In genomic region chr10:90829394-90830267, GRCm38 (mm10) we compare ENCODE assay signal across 7 mouse cellular contexts.
DNase-seq lines count a peak whose midpoint lies in the region; ATAC-seq and TF ChIP-seq lines count a peak whose summit lies in the region.

No protein-coding gene starts in this region.

- 0 out of 2 replicates have a peak, but pooled peaks cover 2% of the 10 kb centered on the region for H3K27me3 ChIP-seq in thymus, adult 2 months (ENCODE audit: control insufficient read depth, insufficient read depth, low read length)
- H3K27me3 ChIP-seq in hindbrain, embryonic 10.5 days (ENCODE audit: insufficient read depth, poor library complexity, severe bottlenecking) = peaks cover 65% of the 10 kb centered on the region
- H3K27me3 ChIP-seq in limb, embryonic 13.5 days = peaks cover 90% of the 10 kb centered on the region

- TF ChIP-seq POLR2A in thymus, adult 2 months (IDR thresholded peaks at IDR 0.05; ENCODE audit: control insufficient read depth, extremely low read depth, insufficient read depth, low read length, poor library complexity) = no peak

- H3K9ac ChIP-seq in limb, embryonic 13.5 days = peak overlapping the region; percentile 54

- H3K4me2 ChIP-seq in limb, embryonic 13.5 days (replicated peaks) = peak overlapping the region; percentile 95

- H3K4me3 ChIP-seq in thymus, adult 2 months (ENCODE audit: control insufficient read depth, insufficient read depth, low read length) = no peak overlapping the region
- peak overlapping the region; percentile 77 for H3K4me3 ChIP-seq in hindbrain, embryonic 10.5 days
- peak overlapping the region; percentile 59 for H3K4me3 ChIP-seq in limb, embryonic 13.5 days

- whole genome bisulfite sequencing in thymus, adult 2 months = 4% methylated on average over 58 of the region's 76 CpGs
- WGBS in hindbrain, embryonic 10.5 days = under 1% methylated on average over 58 of the region's 76 CpGs
- WGBS in limb, embryonic 13.5 days = under 1% methylated on average over 21 of the region's 76 CpGs

- no peak for TF ChIP-seq CTCF in thymus, adult 2 months (IDR thresholded peaks at IDR 0.05; ENCODE audit: borderline replicate concordance, control insufficient read depth, extremely low read depth, insufficient read depth, low read length, poor library complexity)

- no peaks in the 10 kb centered on the region for H3K4me1 ChIP-seq in thymus, adult 2 months (replicated peaks; ENCODE audit: control insufficient read depth, insufficient read depth, low read length)
- peaks cover 20% of the 10 kb centered on the region for H3K4me1 ChIP-seq in hindbrain, embryonic 10.5 days (replicated peaks)
- peaks cover 4% of the 10 kb centered on the region; the same call in 1 of the 2 replicates for H3K4me1 ChIP-seq in limb, embryonic 13.5 days

- DNase-seq in thymus, postnatal 14 days = peak; percentile 4
- DNase-seq in thymus, adult 2 months = no peak
- peak; percentile 57 for DNase-seq in embryo, embryonic 9.5 days (ENCODE audit: extremely low spot score)
- peak; percentile 63 for DNase-seq in hindbrain, embryonic 10.5 days (ENCODE audit: low spot score)
- peak; percentile 64 for DNase-seq in right cerebral cortex, adult 18-20 months
- no peak for DNase-seq in yolk sac, embryonic 10.5 days (ENCODE audit: low spot score)

- no peak overlapping the region for H3K27ac ChIP-seq in thymus, adult 2 months (ENCODE audit: control insufficient read depth, insufficient read depth, low read length)
- H3K27ac ChIP-seq in hindbrain, embryonic 10.5 days = peak overlapping the region; percentile 86
- no peak overlapping the region for H3K27ac ChIP-seq in limb, embryonic 13.5 days

- no peaks in the 10 kb centered on the region for H3K36me3 ChIP-seq in thymus, adult 2 months (ENCODE audit: control insufficient read depth, insufficient read depth, low read length)
- H3K36me3 ChIP-seq in hindbrain, embryonic 10.5 days = no peaks in the 10 kb centered on the region
- no peaks in the 10 kb centered on the region for H3K36me3 ChIP-seq in limb, embryonic 13.5 days

- peak; percentile 72; the same call in 1 of the 2 replicates for ATAC-seq in limb, embryonic 13.5 days (ENCODE audit: low FRiP score, low read depth)

- H3K9me3 ChIP-seq in hindbrain, embryonic 10.5 days = no peaks in the 10 kb centered on the region
- no peaks in the 10 kb centered on the region for H3K9me3 ChIP-seq in limb, embryonic 13.5 days

Comparison
In these comparisons a context has a peak if more than half of its experiments do, and no peak if none do; other contexts are left out.
1. DNase-seq: peak in thymus, postnatal 14 days (single experiment), embryo, embryonic 9.5 days (single experiment), hindbrain, embryonic 10.5 days (single experiment) and right cerebral cortex, adult 18-20 months (single experiment); none in thymus, adult 2 months (single experiment) and yolk sac, embryonic 10.5 days (single experiment).